In genomic region chr1:135205257-135205656, GRCm38 (mm10) we compare ENCODE assay signal across 16 mouse cellular contexts. TPM values are rescaled to one million over a fixed set of nuclear protein-coding genes. Genes with fewer than 3 reads are reported as not detected.
DNase-seq lines count a peak whose midpoint lies in the region; ATAC-seq and TF ChIP-seq lines count a peak whose summit lies in the region.
"Had no signal": no experiment of that assay in that cellular context is flagged by ENCODE, and none has a peak within 500 bp of the region (broad histone marks: within the 10 kb centered on the region; RNA-seq: fewer than 3 reads in every experiment).

No protein-coding gene starts in this region.

- H3K27me3 ChIP-seq in hindbrain, embryonic 10.5 days (ENCODE audit: insufficient read depth, poor library complexity, severe bottlenecking) = peaks cover 5% of the 10 kb centered on the region
- H3K27me3 ChIP-seq in hindbrain, embryonic 16.5 days (replicated peaks; ENCODE audit: control insufficient read depth, insufficient read depth, low read length) = no peaks in the 10 kb centered on the region
- H3K27me3 ChIP-seq in intestine, embryonic 16.5 days (replicated peaks; ENCODE audit: control insufficient read depth, insufficient read depth, low read length) = no peaks in the 10 kb centered on the region
- H3K27me3 ChIP-seq in liver, postnatal 0 days (ENCODE audit: insufficient read depth, low read length) = no peaks in the 10 kb centered on the region
- H3K27me3 ChIP-seq: midbrain, embryonic 13.5 days had no signal

- no peak overlapping the region for H3K4me3 ChIP-seq in hindbrain, embryonic 10.5 days
- no peak overlapping the region for H3K4me3 ChIP-seq in hindbrain, embryonic 16.5 days (ENCODE audit: low read length)
- H3K4me3 ChIP-seq in intestine, embryonic 16.5 days (ENCODE audit: low read length) = no peak overlapping the region
- no peak overlapping the region for H3K4me3 ChIP-seq in liver, postnatal 0 days (ENCODE audit: low read depth, low read length)
- H3K4me3 ChIP-seq: gastrocnemius, adult 2 months; heart, adult 2 months; midbrain, embryonic 13.5 days had no signal

- TF ChIP-seq CTCF in liver, postnatal 0 days (IDR thresholded peaks at IDR 0.05; ENCODE audit: low read depth) = no peak

- no peak overlapping the region for H3K9ac ChIP-seq in hindbrain, embryonic 16.5 days (ENCODE audit: low read depth, low read length)
- H3K9ac ChIP-seq in intestine, embryonic 16.5 days (ENCODE audit: low read depth, low read length) = no peak overlapping the region
- no peak overlapping the region for H3K9ac ChIP-seq in liver, postnatal 0 days (replicated peaks)
- H3K9ac ChIP-seq: midbrain, embryonic 13.5 days had no signal

- H3K4me2 ChIP-seq in hindbrain, embryonic 16.5 days (ENCODE audit: low read length) = no peak overlapping the region
- no peak overlapping the region for H3K4me2 ChIP-seq in intestine, embryonic 16.5 days (ENCODE audit: low read depth, low read length)
- 0 out of 2 replicates have a peak overlapping the region, but pooled peaks have one; percentile 11 for H3K4me2 ChIP-seq in liver, postnatal 0 days (ENCODE audit: low read depth, low read length)
- H3K4me2 ChIP-seq: midbrain, embryonic 13.5 days had no signal

- H3K4me1 ChIP-seq in hindbrain, embryonic 10.5 days (replicated peaks) = peaks cover 18% of the 10 kb centered on the region
- H3K4me1 ChIP-seq in hindbrain, embryonic 16.5 days (ENCODE audit: control insufficient read depth, insufficient read depth, low read depth, low read length) = no peaks in the 10 kb centered on the region
- H3K4me1 ChIP-seq in intestine, embryonic 16.5 days (ENCODE audit: control insufficient read depth, insufficient read depth, low read length) = peaks cover 12% of the 10 kb centered on the region
- H3K4me1 ChIP-seq in liver, postnatal 0 days (ENCODE audit: insufficient read depth) = peaks cover 10% of the 10 kb centered on the region

- 59% methylated on average over 4 of the region's 4 CpGs for WGBS in hindbrain, embryonic 10.5 days
- WGBS in hindbrain, embryonic 16.5 days = 74% methylated on average over 4 of the region's 4 CpGs
- 40% methylated on average over 4 of the region's 4 CpGs for WGBS in intestine, embryonic 16.5 days
- WGBS in liver, postnatal 0 days (ENCODE audit: insufficient replicate concordance) = 66% methylated on average over 4 of the region's 4 CpGs

- H3K36me3 ChIP-seq in hindbrain, embryonic 10.5 days = no peaks in the 10 kb centered on the region
- H3K36me3 ChIP-seq in hindbrain, embryonic 16.5 days (ENCODE audit: control insufficient read depth, insufficient read depth, low read length) = no peaks in the 10 kb centered on the region
- H3K36me3 ChIP-seq in intestine, embryonic 16.5 days (ENCODE audit: control insufficient read depth, insufficient read depth, low read length) = no peaks in the 10 kb centered on the region
- no peaks in the 10 kb centered on the region for H3K36me3 ChIP-seq in liver, postnatal 0 days (replicated peaks; ENCODE audit: insufficient read depth, low read length)
- H3K36me3 ChIP-seq: midbrain, embryonic 13.5 days had no signal

- no peak for ATAC-seq in hindbrain, embryonic 16.5 days
- peak; percentile 68 for ATAC-seq in intestine, embryonic 16.5 days
- ATAC-seq in liver, postnatal 0 days = no peak
- ATAC-seq: forebrain, embryonic 14.5 days; hindbrain, postnatal 0 days; midbrain, embryonic 13.5 days had no signal

- TF ChIP-seq EP300 in liver, postnatal 0 days (IDR thresholded peaks at IDR 0.05; ENCODE audit: low read depth) = no peak

- no peak for DNase-seq in hindbrain, embryonic 10.5 days (ENCODE audit: low spot score)
- peak; percentile 74 for DNase-seq in ES-CJ7 (ENCODE audit: low read depth, low spot score)
- DNase-seq in liver, postnatal 0 days = no peak
- no peak for DNase-seq in B cell, adult 2 months
- no peak for DNase-seq in adrenal gland, adult (ENCODE audit: inconsistent age in 2 of 2, low spot score in 1 of 2)
- no peak for DNase-seq in frontal cortex, adult 2 months (ENCODE audit: extremely low spot score in 1 of 2, low spot score in 1 of 2)
- DNase-seq: gastrocnemius, adult 2 months; lung, postnatal 36 days had no signal

- H3K9me3 ChIP-seq in hindbrain, embryonic 10.5 days = no peaks in the 10 kb centered on the region
- H3K9me3 ChIP-seq in hindbrain, embryonic 16.5 days (ENCODE audit: control insufficient read depth, low read length) = no peaks in the 10 kb centered on the region
- no peaks in the 10 kb centered on the region for H3K9me3 ChIP-seq in intestine, embryonic 16.5 days (ENCODE audit: control insufficient read depth, low read length)
- no peaks in the 10 kb centered on the region for H3K9me3 ChIP-seq in liver, postnatal 0 days (ENCODE audit: low read length)
- H3K9me3 ChIP-seq: midbrain, embryonic 13.5 days had no signal

- 0 out of 2 replicates have a peak overlapping the region, but pooled peaks have one; percentile 42 for H3K27ac ChIP-seq in hindbrain, embryonic 10.5 days
- no peak overlapping the region for H3K27ac ChIP-seq in hindbrain, embryonic 16.5 days (ENCODE audit: low read depth, low read length)
- H3K27ac ChIP-seq in intestine, embryonic 16.5 days (ENCODE audit: low read length) = peak overlapping the region; percentile 78
- no peak overlapping the region for H3K27ac ChIP-seq in liver, postnatal 0 days (ENCODE audit: low read depth)
- H3K27ac ChIP-seq: gastrocnemius, adult 2 months; heart, adult 2 months; hindbrain, postnatal 0 days; midbrain, embryonic 13.5 days had no signal

RNA-seq across cellular contexts. Expression of gene Gpr37l1, which starts 37.8 kb away (rescaled TPM):
- not detected in 2 replicates for polyA plus RNA-seq in hindbrain, embryonic 10.5 days (2016; fragmentation: Nextera tagmentation; extraction: Ambion mirVana)
- polyA plus RNA-seq in hindbrain, embryonic 16.5 days (2015; fragmentation: Nextera tagmentation; extraction: Ambion mirVana) = 2.7 and 6.1 TPM in 2 replicates
- 0.71 and 0.77 TPM in 2 replicates for polyA plus RNA-seq in intestine, embryonic 16.5 days (2015; fragmentation: Nextera tagmentation; extraction: Ambion mirVana)
- polyA plus RNA-seq in liver, postnatal 0 days (2015; fragmentation: Nextera tagmentation; extraction: Ambion mirVana) = not detected in 2 replicates
- 265 and 291 TPM in 2 replicates for polyA plus RNA-seq in frontal cortex, adult 2 months (2012; rRNA removed)
- polyA plus RNA-seq: C2C12; liver, adult 2 months had no signal

RNA-seq across cellular contexts. Expression of gene Elf3, which starts 53.1 kb away (rescaled TPM):
- 1.9 and 2.5 TPM in 2 replicates for polyA plus RNA-seq in hindbrain, embryonic 10.5 days (2016; fragmentation: Nextera tagmentation; extraction: Ambion mirVana)
- polyA plus RNA-seq in hindbrain, embryonic 16.5 days (2015; fragmentation: Nextera tagmentation; extraction: Ambion mirVana) = 0.28 and 0.29 TPM in 2 replicates
- 264 and 267 TPM in 2 replicates for polyA plus RNA-seq in intestine, embryonic 16.5 days (2015; fragmentation: Nextera tagmentation; extraction: Ambion mirVana)
- polyA plus RNA-seq in liver, postnatal 0 days (2015; fragmentation: Nextera tagmentation; extraction: Ambion mirVana) = 0.59 and 0.67 TPM in 2 replicates
- polyA plus RNA-seq in frontal cortex, adult 2 months (2012; rRNA removed) = 0.10 and 0.21 TPM in 2 replicates
- polyA plus RNA-seq: C2C12 had no signal

RNA-seq across cellular contexts. Expression of gene Arl8a, which starts 58.6 kb away (rescaled TPM):
- 61.1 and 95.3 TPM in 2 replicates for polyA plus RNA-seq in hindbrain, embryonic 10.5 days (2016; fragmentation: Nextera tagmentation; extraction: Ambion mirVana)
- polyA plus RNA-seq in hindbrain, embryonic 16.5 days (2015; fragmentation: Nextera tagmentation; extraction: Ambion mirVana) = 329 and 392 TPM in 2 replicates
- 21.4 and 56.5 TPM in 2 replicates for polyA plus RNA-seq in intestine, embryonic 16.5 days (2015; fragmentation: Nextera tagmentation; extraction: Ambion mirVana)
- 11.3 and 12.5 TPM in 2 replicates for polyA plus RNA-seq in liver, postnatal 0 days (2015; fragmentation: Nextera tagmentation; extraction: Ambion mirVana)
- 337 and 341 TPM in 2 replicates for polyA plus RNA-seq in frontal cortex, adult 2 months (2012; rRNA removed)

Comparison
In these comparisons a context has a peak if more than half of its experiments do, and no peak if none do; other contexts are left out.
1. H3K27ac ChIP-seq: peak in hindbrain, embryonic 10.5 days (single experiment) and intestine, embryonic 16.5 days (single experiment); none in hindbrain, embryonic 16.5 days (single experiment) and liver, postnatal 0 days (single experiment).
2. RNA of gene Gpr37l1, which starts 37.8 kb away (polyA plus RNA-seq): 265 to 291 TPM in frontal cortex, adult 2 months; 2.7 to 6.1 TPM in hindbrain, embryonic 16.5 days, 0.71 to 0.77 TPM in intestine, embryonic 16.5 days, not detected in hindbrain, embryonic 10.5 days and not detected in liver, postnatal 0 days; every median in the first group is over 10 times any median in the second.
3. RNA of gene Elf3, which starts 53.1 kb away (polyA plus RNA-seq): 264 to 267 TPM in intestine, embryonic 16.5 days; 1.9 to 2.5 TPM in hindbrain, embryonic 10.5 days, 0.59 to 0.67 TPM in liver, postnatal 0 days, 0.28 to 0.29 TPM in hindbrain, embryonic 16.5 days and 0.10 to 0.21 TPM in frontal cortex, adult 2 months; every median in the first group is over 10 times any median in the second.